Mouse (Mus musculus) brain, embryonic 14.5 days (tissue): ENCODE results near the gene Prdm2.

Experiments
- CTCF ChIP-seq: fragments of 200-500 bp; IDR thresholded peaks from 2 replicates; pipeline ENCODE4 v1.5.1; 2012; ENCODE audit warnings: inconsistent platforms, mild to moderate bottlenecking, moderate library complexity, borderline replicate concordance; ENCODE audit not compliant: insufficient read depth, insufficient read length; ENCODE audit errors: extremely low read depth
- POLR2A ChIP-seq: fragments of 200-500 bp; IDR thresholded peaks from 2 replicates; pipeline ENCODE4 v1.6.1; 2012; ENCODE audit warnings: mild to moderate bottlenecking, inconsistent platforms, borderline replicate concordance; ENCODE audit not compliant: poor library complexity, insufficient read depth, insufficient read length, severe bottlenecking; ENCODE audit errors: extremely low read depth

DNA sequence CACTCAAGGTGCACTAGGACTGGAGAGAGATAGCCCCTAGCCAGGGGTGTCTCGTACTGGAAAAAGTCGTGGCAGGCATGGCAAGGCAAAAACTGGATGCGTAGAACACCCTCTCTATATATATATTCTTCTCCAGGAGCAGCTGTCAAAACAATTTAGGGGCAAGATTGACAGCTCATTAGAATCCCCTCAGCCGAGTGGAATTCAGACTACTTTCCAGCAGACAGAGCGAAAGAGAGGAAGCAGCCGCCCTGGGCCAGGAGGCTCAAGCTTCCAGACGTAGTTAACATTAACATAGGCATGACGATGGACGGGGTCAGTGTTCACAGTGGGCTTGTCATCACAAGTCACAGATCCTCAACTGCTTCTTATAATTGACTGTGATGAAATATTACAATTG is 13.1 kb upstream of the Prdm2 start:
- TF ChIP-seq CTCF (no peak), POLR2A (no peak)
